Mouse (Mus musculus) liver, adult 2 months (tissue): ENCODE results near the gene Nop53.
"Not testable (repeated sequence)": the region's sequence is repeated elsewhere in the genome, so short reads cannot be mapped to it uniquely, and the experiment has no call there.

Experiments used
- CTCF ChIP-seq: fragments of 200-500 bp; IDR thresholded peaks from 2 replicates; pipeline ENCODE4 v1.5.1; 2011; ENCODE audit warnings: low read depth, low read length, control low read depth
- POLR2A ChIP-seq: fragments of 200-500 bp; IDR thresholded peaks from 2 replicates; pipeline ENCODE4 v1.6.1; 2011; ENCODE audit warnings: low read length, control low read depth; ENCODE audit not compliant: insufficient read depth; ENCODE audit errors: extremely low read depth

GRCm38 (mm10) chr7:15915695-15916094 lies 30.2 kb downstream of the Nop53 start:
- not testable (repeated sequence) for TF ChIP-seq CTCF, POLR2A
